Mouse (Mus musculus): ENCODE data around the gene Ghr.

DNA sequence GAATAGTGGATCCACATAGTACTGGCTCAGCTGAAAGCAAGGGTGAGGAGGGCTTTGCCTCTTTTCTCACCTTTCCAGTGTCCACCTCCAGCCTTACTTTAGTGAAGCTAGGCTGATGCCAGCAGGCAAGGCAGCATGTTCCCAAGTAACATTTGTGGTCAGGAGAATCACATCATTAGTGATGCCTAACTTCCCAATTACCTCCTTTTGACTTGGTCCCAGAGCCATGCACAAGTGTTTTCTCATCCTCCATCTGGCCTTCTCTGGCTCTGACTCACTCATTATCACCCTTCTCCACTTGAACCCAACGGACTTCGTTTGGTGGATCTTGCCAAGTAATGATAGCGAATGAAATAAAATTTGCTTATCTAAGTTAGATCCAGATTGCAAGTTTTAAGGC, 148.8 kb downstream of the Ghr start:
- no peak for TF ChIP-seq CTCF (IDR thresholded peaks at IDR 0.05; ENCODE audit: extremely low read depth, insufficient read depth, insufficient read length, insufficient replicate concordance)
- TF ChIP-seq POLR2A (IDR thresholded peaks at IDR 0.05; ENCODE audit: low read depth, low read length): no peak
